Mouse (Mus musculus): ENCODE measurements around the gene Gpr55.

The Gpr55 gene

GRCm38 (mm10) chr1:85916830-85917450 is 43.9 kb downstream of the Gpr55 start:
- peak; percentile 86 to 89 for DNase-seq (ENCODE audit: low spot score in 2 of 2)

GRCm38 (mm10) chr1:85915890-85916289 is 44.9 kb downstream of the Gpr55 start:
- no peak for DNase-seq (ENCODE audit: low spot score in 2 of 2)

GRCm38 (mm10) chr1:85913078-85913755 is 47.6 kb downstream of the Gpr55 start:
- no peak for DNase-seq (ENCODE audit: low spot score in 2 of 2)

- DNase-seq (ENCODE audit: low spot score in 2 of 2): no peak
Measured at GRCm38 (mm10) chr1:85908754-85909590, 51.8 kb downstream of the Gpr55 start.

GRCm38 (mm10) chr1:85906892-85907291 is 53.9 kb downstream of the Gpr55 start:
- DNase-seq (ENCODE audit: low spot score in 2 of 2): no peak

GRCm38 (mm10) chr1:85902108-85902561 is 58.7 kb downstream of the Gpr55 start:
- DNase-seq (ENCODE audit: low spot score in 2 of 2): no peak

- peak in 1 of 2 experiments; percentile 11 for DNase-seq (ENCODE audit: low spot score in 2 of 2)
Measured at GRCm38 (mm10) chr1:85901516-85902107, 59.2 kb downstream of the Gpr55 start.

- peak in 1 of 2 experiments; percentile 8 for DNase-seq (ENCODE audit: low spot score in 2 of 2)
Measured at GRCm38 (mm10) chr1:85900521-85901333, 60.1 kb downstream of the Gpr55 start.

- DNase-seq (ENCODE audit: low spot score in 2 of 2): peak in 1 of 2 experiments; percentile 57
Measured at GRCm38 (mm10) chr1:85899388-85899761, 61.4 kb downstream of the Gpr55 start.

- DNase-seq (ENCODE audit: low spot score in 2 of 2): peak in 1 of 2 experiments; percentile 63
Measured at GRCm38 (mm10) chr1:85898761-85899387, 61.9 kb downstream of the Gpr55 start.

GRCm38 (mm10) chr1:85897901-85898760 is 62.7 kb downstream of the Gpr55 start:
- DNase-seq (ENCODE audit: low spot score in 2 of 2): no peak

GRCm38 (mm10) chr1:85896781-85897700 is 63.8 kb downstream of the Gpr55 start:
- DNase-seq (ENCODE audit: low spot score in 2 of 2): peak in 1 of 2 experiments; percentile 21

GRCm38 (mm10) chr1:85896110-85896509 is 64.7 kb downstream of the Gpr55 start:
- no peak for DNase-seq (ENCODE audit: low spot score in 2 of 2)

GRCm38 (mm10) chr1:85895391-85895837 is 65.4 kb downstream of the Gpr55 start:
- peak in 1 of 2 experiments; percentile 77 for DNase-seq (ENCODE audit: low spot score in 2 of 2)

- peak in 1 of 2 experiments; percentile 36 for DNase-seq (ENCODE audit: low spot score in 2 of 2)
Measured at GRCm38 (mm10) chr1:85894748-85895360, 66.0 kb downstream of the Gpr55 start.

- DNase-seq (ENCODE audit: low spot score in 2 of 2): peak in 1 of 2 experiments; percentile 91
Measured at GRCm38 (mm10) chr1:85894231-85894747, 66.5 kb downstream of the Gpr55 start, which contains the start of gene Itm2c. Itm2c (plus strand) TSS chr1:85894281.
